Mouse (Mus musculus): ENCODE results near the gene B830017H08Rik. TPM values are rescaled to one million over a fixed set of nuclear protein-coding genes. Genes with fewer than 3 reads are reported as not detected.

Gene B830017H08Rik
- polyA plus RNA-seq, 1 experiment = 6.2 TPM

GRCm38 (mm10) chr16:17803675-17804448 lies 29.1 kb upstream of the B830017H08Rik start:
- WGBS = 45% methylated on average over 33 of the region's 33 CpGs
- peak overlapping the region; percentile 16; the same call in 1 of the 2 replicates for H3K4me3 ChIP-seq (ENCODE audit: insufficient read depth, low read depth, low read length)
- no peak for TF ChIP-seq CTCF (conservative IDR thresholded peaks at IDR 0.05; ENCODE audit: insufficient read depth, insufficient read length, low read depth, low read length)
- no peak for TF ChIP-seq POLR2A (IDR thresholded peaks at IDR 0.05; ENCODE audit: low read depth, low read length)
- H3K27ac ChIP-seq (ENCODE audit: insufficient read depth, low read depth, low read length) = no peak overlapping the region
- peaks cover 8% of the 10 kb centered on the region; the same call in 1 of the 2 replicates for H3K4me1 ChIP-seq (ENCODE audit: control insufficient read depth, insufficient read depth, low read length)
- H3K36me3 ChIP-seq (ENCODE audit: control insufficient read depth, insufficient read depth, low read length) = no peaks in the 10 kb centered on the region
- H3K27me3 ChIP-seq (replicated peaks; ENCODE audit: control insufficient read depth, insufficient read depth, low read length) = peaks cover 4% of the 10 kb centered on the region; the same call in 1 of the 2 replicates
- no peak for DNase-seq

GRCm38 (mm10) chr16:17804449-17804912 lies 28.4 kb upstream of the B830017H08Rik start:
- DNase-seq = peak; percentile 45
- H3K27me3 ChIP-seq (replicated peaks; ENCODE audit: control insufficient read depth, insufficient read depth, low read length) = 0 out of 2 replicates have a peak, but pooled peaks cover 3% of the 10 kb centered on the region
- peaks cover 8% of the 10 kb centered on the region; the same call in 1 of the 2 replicates for H3K4me1 ChIP-seq (ENCODE audit: control insufficient read depth, insufficient read depth, low read length)
- H3K36me3 ChIP-seq (ENCODE audit: control insufficient read depth, insufficient read depth, low read length) = no peaks in the 10 kb centered on the region
- TF ChIP-seq POLR2A (IDR thresholded peaks at IDR 0.05; ENCODE audit: low read depth, low read length) = no peak
- WGBS = 13% methylated on average over 33 of the region's 33 CpGs
- H3K27ac ChIP-seq (ENCODE audit: insufficient read depth, low read depth, low read length) = no peak overlapping the region
- H3K4me3 ChIP-seq (ENCODE audit: insufficient read depth, low read depth, low read length) = peak overlapping the region; percentile 16; the same call in 1 of the 2 replicates

GRCm38 (mm10) chr16:17804982-17805381 lies 27.9 kb upstream of the B830017H08Rik start:
- no peak for DNase-seq
- H3K4me3 ChIP-seq (ENCODE audit: insufficient read depth, low read depth, low read length) = no peak overlapping the region
- TF ChIP-seq CTCF (conservative IDR thresholded peaks at IDR 0.05; ENCODE audit: insufficient read depth, insufficient read length, low read depth, low read length) (no peak), POLR2A (IDR thresholded peaks at IDR 0.05; ENCODE audit: low read depth, low read length) (no peak)
- WGBS = 49% methylated on average over 7 of the region's 7 CpGs
- H3K4me1 ChIP-seq (ENCODE audit: control insufficient read depth, insufficient read depth, low read length) = peaks cover 8% of the 10 kb centered on the region; the same call in 1 of the 2 replicates
- no peaks in the 10 kb centered on the region for H3K36me3 ChIP-seq (ENCODE audit: control insufficient read depth, insufficient read depth, low read length)
- 0 out of 2 replicates have a peak, but pooled peaks cover 3% of the 10 kb centered on the region for H3K27me3 ChIP-seq (replicated peaks; ENCODE audit: control insufficient read depth, insufficient read depth, low read length)
- no peak overlapping the region for H3K27ac ChIP-seq (ENCODE audit: insufficient read depth, low read depth, low read length)

- 0 out of 2 replicates have a peak, but pooled peaks cover 3% of the 10 kb centered on the region for H3K27me3 ChIP-seq (replicated peaks; ENCODE audit: control insufficient read depth, insufficient read depth, low read length)
- H3K27ac ChIP-seq (ENCODE audit: insufficient read depth, low read depth, low read length) = no peak overlapping the region
- H3K4me3 ChIP-seq (ENCODE audit: insufficient read depth, low read depth, low read length) = peak overlapping the region; percentile 51
- 16% methylated on average over 50 of the region's 50 CpGs for WGBS
- DNase-seq = no peak
- H3K36me3 ChIP-seq (ENCODE audit: control insufficient read depth, insufficient read depth, low read length) = no peaks in the 10 kb centered on the region
- TF ChIP-seq CTCF (conservative IDR thresholded peaks at IDR 0.05; ENCODE audit: insufficient read depth, insufficient read length, low read depth, low read length) (no peak), POLR2A (IDR thresholded peaks at IDR 0.05; ENCODE audit: low read depth, low read length) (no peak)
- peaks cover 8% of the 10 kb centered on the region; the same call in 1 of the 2 replicates for H3K4me1 ChIP-seq (ENCODE audit: control insufficient read depth, insufficient read depth, low read length)
Observed at GRCm38 (mm10) chr16:17806581-17807191, 26.2 kb upstream of the B830017H08Rik start.

GRCm38 (mm10) chr16:17807192-17808009 lies 25.5 kb upstream of the B830017H08Rik start:
- Histone ChIP-seq H3K36me3 (ENCODE audit: control insufficient read depth, insufficient read depth, low read length) (no peaks in the 10 kb centered on the region), H3K4me1 (ENCODE audit: control insufficient read depth, insufficient read depth, low read length) (peaks cover 6% of the 10 kb centered on the region; the same call in 1 of the 2 replicates), H3K27ac (ENCODE audit: insufficient read depth, low read depth, low read length) (no peak overlapping the region), H3K27me3 (replicated peaks; ENCODE audit: control insufficient read depth, insufficient read depth, low read length) (0 out of 2 replicates have a peak, but pooled peaks cover 3% of the 10 kb centered on the region), H3K4me3 (ENCODE audit: insufficient read depth, low read depth, low read length) (peak overlapping the region; percentile 51)
- TF ChIP-seq POLR2A (IDR thresholded peaks at IDR 0.05; ENCODE audit: low read depth, low read length) (no peak), CTCF (conservative IDR thresholded peaks at IDR 0.05; ENCODE audit: insufficient read depth, insufficient read length, low read depth, low read length) (no peak)
- 13% methylated on average over 72 of the region's 73 CpGs for WGBS
- peak; percentile 88 for DNase-seq

GRCm38 (mm10) chr16:17809125-17809524 lies 23.8 kb upstream of the B830017H08Rik start:
- Histone ChIP-seq H3K27me3 (replicated peaks; ENCODE audit: control insufficient read depth, insufficient read depth, low read length) (0 out of 2 replicates have a peak, but pooled peaks cover 3% of the 10 kb centered on the region), H3K27ac (ENCODE audit: insufficient read depth, low read depth, low read length) (no peak overlapping the region), H3K36me3 (ENCODE audit: control insufficient read depth, insufficient read depth, low read length) (no peaks in the 10 kb centered on the region), H3K4me1 (ENCODE audit: control insufficient read depth, insufficient read depth, low read length) (no peaks in the 10 kb centered on the region; the same call in 1 of the 2 replicates), H3K4me3 (ENCODE audit: insufficient read depth, low read depth, low read length) (no peak overlapping the region)
- 89% methylated on average over 4 of the region's 4 CpGs for WGBS
- DNase-seq = no peak
- TF ChIP-seq POLR2A (IDR thresholded peaks at IDR 0.05; ENCODE audit: low read depth, low read length) (no peak), CTCF (conservative IDR thresholded peaks at IDR 0.05; ENCODE audit: insufficient read depth, insufficient read length, low read depth, low read length) (no peak)

Data from kidney, adult 2 months (tissue).